Mouse (Mus musculus) left cerebral cortex, adult 18-20 months (tissue): Measurements from ENCODE around the gene Abcb1b. TPM values are rescaled to one million over a fixed set of nuclear protein-coding genes. Genes with fewer than 3 reads are reported as not detected.
A peak's percentile ranks its signal among the peaks of the same experiment; 100 is the strongest.
"Not testable (repeated sequence)": the region's sequence is repeated elsewhere in the genome, so short reads cannot be mapped to it uniquely, and the experiment has no call there.

Experiments
- DNase-seq, 2 experiments: peaks; one replicate each; pipeline ENCODE4 v3.0.0; 2021 to 2022; ENCODE audit warnings: low spot score in 2 of 2, mixed read lengths in 1 of 2
- total RNA-seq, 2 experiments: library from RNA; stranded (reverse); gene quantifications; 2 replicates each; pipeline ENCODE4 v1.2.3; 2021

The Abcb1b gene
- total RNA-seq, 2 experiments from 2014 or later: 1.6 to 2.9 TPM

DNA sequence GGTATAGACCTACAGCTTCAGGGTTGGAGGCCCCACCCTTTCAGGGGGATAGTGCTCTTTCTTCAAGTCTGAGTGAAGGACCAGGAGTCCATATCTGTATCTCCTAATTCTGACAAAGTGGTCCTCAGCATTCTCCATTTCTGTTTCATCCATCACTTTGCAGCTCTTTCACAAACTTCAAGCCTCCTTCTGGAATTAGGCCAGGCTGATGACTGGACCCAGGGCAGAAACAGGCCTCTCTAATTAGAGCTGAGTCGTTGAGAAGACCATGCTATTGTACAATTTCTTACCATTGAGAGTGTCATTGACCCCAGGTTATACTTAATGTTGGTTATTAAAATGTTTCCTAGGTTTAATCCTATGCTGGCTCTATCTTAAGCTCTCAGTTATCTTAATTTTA lies 63.9 kb downstream of the Abcb1b start:
- DNase-seq: no peak

DNA sequence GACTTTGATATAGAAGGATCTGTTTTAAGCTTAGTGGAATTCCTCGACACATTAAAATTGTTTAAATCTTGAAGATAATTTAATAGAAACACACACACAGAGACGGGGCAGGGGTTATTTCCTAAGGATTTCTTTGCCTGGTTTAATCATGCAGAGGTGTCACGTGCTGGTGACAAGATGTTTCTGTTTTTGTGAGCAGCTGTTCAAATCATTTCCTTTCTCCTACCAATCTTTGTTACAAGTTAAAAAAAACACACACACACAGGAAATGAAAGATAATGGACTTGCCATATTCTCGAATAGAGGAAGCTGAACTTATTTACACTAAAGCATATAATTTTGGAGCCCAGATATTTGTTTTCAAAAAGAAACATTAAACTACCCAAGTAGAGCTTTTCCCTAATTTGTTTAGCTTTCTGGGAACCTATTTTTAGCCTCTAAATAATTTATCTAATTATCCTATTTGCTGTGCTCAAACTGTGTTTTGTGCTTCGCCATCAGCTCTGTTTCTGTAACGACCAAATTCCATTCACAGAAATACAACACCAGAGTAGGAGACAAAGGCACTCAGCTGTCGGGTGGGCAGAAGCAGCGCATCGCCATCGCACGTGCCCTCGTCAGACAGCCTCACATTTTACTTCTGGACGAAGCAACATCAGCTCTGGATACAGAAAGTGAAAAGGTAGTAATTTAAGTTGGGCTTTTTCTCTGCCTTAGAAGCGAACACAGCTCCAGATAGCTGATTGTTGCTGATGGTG lies 65.8 kb downstream of the Abcb1b start:
- DNase-seq: no peak

DNA sequence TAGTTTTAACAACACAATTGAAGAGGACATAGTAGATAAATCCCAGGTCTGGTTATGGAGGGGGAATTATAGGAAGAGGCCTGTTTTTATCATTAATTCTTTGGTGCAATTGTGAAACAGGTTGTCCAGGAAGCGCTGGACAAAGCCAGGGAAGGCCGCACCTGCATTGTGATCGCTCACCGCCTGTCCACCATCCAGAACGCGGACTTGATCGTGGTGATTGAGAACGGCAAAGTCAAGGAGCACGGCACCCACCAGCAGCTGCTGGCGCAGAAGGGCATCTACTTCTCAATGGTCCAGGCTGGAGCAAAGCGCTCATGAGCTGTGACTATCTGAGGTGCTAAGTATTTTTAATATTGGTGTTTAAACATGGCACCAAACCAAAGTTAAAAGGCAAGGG lies 67.7 kb downstream of the Abcb1b start:
- DNase-seq: not testable (repeated sequence)

DNA sequence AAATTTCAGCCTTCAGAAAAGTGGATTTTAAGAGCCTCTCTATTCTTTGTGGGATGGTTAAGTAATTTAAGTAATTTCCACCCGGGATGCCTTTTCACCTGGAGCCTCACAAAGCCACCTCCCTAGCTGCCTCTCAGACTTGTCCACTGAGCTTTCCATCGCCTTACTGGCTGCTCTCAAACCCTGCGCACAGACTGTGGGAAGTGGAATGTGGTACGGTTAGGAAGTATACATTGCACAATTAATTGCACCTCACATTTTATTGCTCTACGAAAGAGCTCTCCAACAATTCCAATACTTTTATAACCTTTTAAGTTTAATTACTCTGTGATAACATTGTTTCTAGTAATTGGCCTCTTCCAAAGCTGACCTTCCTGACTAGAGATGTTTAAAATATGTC lies 68.4 kb downstream of the Abcb1b start:
- no peak for DNase-seq

DNA sequence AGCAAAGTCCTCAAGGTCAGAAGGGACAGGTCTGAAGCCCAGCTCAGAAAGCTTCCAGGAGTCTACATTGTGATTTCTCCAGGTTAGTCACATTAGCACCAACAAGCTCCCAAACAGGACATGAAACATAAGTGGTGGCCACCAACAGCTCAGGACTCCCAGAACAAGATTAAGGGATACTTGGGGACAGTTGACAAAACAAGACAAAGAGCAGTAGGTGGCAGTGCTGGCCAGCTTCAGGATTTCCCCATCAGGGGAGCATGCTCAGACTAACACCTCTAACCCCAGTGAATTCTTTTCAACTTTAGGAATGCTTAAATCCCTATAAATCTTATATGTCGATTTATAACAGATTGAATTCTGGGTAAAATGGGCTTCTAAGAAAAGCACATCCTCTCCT lies 70.1 kb downstream of the Abcb1b start:
- DNase-seq: peak in 1 of 2 experiments; percentile 5

DNA sequence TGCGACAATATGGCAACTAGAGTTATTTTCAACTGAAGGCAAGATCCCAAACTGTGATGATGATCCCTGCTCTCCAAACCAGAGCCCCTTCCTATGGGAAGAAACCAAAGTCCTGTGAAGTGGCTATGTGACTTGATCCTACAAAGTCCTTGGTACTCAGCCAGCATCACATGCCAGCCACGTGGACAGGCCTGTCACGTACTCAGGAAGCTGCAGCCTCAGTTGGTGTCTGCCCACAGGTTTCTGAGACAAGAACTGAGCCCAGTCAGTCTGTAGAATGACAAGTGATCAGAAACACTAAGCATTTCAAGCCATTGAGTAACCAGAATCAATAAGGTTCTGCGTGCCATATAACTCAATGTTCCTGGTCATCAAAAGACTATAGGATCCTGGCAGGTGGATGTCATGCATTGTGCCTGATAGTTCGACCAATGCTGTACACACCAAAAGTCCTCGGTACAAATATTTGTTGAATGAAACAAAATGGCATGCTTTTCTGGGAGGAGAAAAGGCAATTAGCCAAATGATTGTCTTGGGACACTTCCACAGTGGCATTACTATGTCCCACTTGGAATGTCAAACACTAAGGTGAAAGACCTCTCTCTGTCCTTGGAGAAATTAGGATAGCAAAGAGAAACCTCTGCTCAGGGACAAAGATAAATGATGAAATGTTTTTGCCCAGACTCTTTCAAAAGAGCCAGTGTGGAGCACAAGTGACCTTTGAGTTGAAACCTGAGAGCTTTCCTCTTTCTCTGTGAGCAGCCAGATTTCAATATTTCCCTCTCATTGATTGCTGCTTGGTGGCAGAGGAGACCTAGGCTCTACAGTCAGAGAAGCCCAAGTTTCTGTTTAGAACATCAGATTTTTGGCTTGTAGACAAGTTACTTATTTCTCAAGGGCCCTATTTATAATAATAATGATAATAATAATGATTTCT lies 75.3 kb downstream of the Abcb1b start:
- no peak for DNase-seq

DNA sequence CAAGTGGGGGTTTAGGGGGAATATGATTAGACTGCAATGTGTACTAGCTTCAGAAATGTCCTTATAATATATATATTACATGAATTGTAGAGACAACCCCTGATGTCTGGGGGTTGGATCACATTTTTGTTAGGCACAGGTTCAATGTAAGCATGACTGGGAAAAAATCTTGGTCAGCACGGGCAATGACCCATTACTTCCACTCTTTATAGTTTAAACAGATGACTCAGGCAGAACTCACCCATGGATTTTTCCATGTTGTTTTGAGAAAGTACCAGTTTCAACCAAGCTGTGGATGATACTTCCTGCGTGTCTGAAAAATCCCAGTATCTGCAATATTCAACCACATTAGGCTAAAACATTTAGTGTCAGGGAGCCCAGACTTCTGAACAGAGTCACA lies 79.1 kb downstream of the Abcb1b start:
- no peak for DNase-seq

DNA sequence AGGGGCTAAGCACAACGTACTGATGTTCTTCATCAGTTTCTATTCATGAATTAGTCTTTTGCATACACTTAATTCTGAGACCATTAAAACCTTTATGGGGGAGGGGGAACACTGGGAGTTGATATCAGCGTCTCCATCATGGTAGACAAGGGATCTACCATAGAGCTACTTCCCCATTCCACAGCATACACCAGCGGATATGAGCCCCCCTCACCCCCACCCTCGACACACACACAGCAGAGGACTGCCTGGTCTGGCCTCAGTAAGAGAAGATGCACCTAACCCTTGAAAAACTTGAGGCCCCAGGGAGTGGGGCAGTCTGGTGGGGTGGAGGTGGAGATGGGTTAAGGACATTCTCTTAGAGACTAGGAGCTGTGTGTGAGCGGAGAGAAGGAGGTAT lies 79.9 kb downstream of the Abcb1b start:
- no peak for DNase-seq

DNA sequence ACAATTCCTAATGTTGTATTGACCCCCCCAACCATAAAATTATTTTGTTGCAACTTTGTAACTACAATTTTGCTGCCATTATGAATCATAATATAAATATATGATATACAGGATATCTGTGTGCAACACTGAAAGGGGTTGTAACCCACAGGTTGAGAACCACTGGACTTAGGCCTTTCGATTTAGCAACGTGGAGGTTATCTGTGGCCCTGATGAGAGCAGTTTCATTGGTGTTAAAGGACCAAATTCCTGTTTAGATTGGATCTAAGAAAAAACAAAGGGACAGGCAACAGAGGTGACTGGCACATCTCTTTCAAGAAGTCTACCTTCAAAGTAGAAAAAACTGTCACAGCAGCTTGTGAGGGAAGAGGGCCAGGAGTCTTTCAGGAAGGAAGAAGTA lies 87.9 kb downstream of the Abcb1b start:
- DNase-seq: no peak

DNA sequence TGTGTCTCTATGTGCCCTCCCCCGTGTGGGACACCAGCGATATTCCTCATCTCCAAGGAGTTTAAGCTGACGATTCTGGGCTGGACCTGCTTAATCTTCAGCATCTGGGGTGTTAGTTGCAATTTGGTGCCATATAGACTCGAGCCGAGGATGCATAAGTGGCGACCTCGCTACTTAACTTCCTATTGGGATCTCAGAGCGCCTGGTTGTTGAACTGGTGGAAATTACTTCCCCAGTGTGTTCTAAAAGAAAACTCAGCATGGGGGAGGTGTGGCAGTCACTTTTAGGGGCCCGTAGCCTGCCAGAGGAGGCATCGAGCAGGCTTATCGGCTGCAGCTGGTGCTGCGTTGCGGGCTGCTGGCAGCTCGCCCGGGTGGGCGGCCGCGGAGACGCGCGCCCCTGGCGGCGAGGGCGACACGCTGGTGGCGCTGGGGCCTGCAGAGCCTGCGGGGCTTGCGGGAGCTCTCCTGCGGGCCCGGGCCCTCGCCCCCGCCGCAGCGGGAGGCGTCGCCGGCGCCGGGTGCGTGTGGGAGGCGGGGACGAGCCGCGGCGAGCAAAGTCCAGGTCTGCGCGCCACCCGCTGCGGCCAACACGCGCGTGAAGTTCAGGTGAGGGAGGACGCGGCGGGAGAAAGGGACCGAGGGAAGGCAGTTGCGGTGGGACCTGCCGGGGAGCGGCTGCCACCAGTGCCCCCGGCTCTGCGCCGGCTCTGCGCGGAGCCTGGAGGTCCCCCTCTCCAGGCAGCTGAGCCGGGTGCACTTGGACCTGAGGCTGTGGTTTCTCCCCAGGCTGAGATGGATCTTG lies 95.6 kb downstream of the Abcb1b start, which contains the start of gene Abcb4:
Abcb4 (plus strand) TSS at position 418 of the 804 bp plus-strand sequence.
- DNase-seq: peak; percentile 59 to 75

DNA sequence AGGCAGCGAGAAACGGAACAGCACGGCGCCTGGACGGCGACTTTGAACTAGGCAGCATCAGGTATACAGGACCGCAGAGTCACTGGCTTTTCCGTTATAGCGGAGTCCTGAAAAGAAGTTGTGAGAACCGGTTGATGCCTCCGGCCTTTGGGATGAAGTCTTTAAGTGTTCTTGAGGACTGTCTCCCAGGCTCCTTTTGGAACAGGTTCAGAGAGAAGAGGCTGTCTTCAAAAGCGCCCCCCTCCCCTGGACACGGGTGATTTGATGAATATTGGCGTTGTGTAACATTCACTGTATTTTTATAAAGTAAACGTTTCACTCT lies 96.1 kb downstream of the Abcb1b start:
- no peak for DNase-seq

DNA sequence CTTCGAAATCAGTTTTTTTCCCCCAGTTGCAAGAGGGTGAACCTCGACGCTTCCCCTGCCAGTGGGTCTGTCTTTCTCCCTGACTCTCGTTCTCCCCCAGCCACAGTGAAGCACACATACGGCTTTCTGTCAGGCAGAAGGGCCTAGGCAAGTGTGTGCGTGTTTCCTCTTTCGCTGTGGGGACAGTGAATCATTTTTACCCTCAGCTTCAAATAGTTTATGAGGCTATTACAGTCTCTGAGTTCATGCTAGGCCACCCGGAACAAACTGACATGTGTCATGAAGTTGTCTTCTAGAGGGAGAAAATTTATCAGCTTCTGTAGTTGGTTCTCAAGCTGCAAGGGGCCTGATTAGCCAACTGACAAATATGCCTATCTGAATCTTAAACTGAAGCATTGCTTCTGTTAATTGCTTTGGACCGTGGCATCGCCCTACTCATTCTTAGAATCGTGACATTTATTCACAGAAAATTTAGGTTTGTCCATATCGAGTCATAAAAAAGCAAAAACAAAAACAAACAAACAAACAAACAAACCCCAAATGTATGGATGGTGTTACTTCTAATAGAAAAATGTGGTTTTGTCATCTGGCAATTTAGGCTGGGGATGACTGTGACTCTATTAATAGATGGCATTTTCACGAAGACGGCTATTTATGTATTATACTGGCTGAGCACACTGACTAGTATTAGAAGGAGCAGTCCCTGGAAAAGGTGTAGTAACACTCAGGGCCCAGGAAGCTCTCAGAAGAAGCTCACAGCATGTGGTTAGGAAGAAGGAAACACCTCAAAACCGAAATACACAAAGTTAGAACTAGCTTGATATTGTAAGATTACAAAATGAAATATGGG lies 96.9 kb downstream of the Abcb1b start:
- DNase-seq: no peak

DNA sequence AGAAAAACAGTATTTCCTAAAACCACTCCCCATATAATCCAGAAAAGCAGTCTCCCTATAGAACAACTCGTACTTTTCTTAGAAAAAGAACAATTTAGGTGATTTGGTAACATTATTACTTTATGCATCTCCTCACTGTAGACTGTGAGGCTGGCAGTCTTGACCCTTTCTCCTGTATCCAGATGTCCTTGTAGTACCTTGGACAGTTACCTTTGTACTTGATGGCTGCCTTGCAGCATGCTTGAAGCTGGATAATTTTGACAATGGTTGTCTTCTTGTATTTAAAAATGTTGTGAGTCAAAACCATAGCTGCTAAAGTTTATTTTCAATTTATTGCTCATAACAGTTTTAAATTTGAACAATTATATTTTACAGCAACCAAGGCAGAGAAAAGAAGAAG lies 98.3 kb downstream of the Abcb1b start:
- no peak for DNase-seq

DNA sequence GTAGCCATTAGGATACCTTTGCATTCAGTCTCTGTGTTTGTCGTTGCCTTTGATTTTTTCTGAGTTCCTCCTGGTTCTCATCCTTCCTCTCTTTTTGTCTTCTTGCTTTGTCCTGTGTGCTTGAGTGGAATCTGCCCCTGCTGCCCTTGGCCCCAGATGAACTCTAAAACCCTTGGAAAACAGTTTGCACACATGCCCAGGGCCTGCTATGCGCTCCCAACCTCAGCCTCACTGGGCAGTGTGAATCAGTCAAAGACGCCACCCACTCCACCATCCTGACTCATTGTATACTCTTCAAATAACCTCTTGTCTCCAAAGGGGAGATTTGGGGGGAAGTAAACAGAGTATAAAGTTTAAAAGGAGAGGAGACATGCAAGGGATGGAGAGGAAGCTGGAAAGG lies 100.3 kb downstream of the Abcb1b start:
- no peak for DNase-seq

DNA sequence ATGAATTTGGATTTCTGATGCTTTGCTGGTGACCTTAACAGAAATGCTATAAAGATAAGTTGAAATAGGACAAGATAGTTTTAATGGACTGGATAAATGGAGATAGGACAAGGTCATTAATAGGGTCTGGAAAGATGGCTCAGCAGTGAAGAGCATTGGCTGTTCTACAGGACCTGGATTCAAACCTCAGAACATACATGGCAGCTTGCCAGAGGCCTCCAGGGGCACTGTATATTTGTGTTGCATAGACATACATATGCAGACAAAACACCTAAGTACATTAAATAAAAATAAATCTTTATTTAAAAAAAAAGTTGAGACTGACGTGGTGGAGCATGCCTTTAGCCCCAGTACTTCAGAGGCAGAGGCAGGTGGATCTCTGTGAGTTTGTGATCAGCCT lies 103.1 kb downstream of the Abcb1b start:
- DNase-seq: no peak

DNA sequence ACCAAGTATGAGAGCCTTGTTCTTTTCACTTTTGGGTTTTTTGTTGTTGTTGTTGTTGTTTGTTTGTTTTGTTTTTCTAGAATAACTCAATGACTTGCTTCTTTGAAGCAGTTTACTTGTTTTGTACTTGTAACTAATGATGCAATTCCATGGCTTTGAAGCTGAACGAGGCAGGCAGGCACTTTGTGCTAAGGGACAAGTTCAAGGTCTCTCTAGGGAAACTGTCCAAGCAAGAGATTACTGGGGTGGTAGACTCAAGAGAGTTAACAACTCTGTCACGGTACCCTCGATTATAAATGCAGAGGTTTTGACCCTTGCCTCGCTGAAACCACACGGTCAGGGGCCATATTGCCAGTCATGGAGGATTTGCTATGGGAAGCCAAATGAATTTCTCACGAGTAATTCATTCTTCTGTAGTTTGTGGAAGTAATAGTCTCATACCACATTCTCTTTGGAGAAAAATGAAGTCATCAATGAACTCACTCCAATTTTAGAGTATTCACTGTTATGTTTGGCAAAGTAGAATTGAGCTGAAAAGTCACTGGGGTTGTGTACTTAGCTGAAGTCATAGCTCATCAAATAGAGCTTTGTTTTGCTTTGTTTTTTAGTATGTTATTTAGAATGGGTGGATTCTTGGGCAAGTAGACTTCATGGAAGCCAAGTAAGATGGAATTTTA lies 104.3 kb downstream of the Abcb1b start:
- DNase-seq: no peak

DNA sequence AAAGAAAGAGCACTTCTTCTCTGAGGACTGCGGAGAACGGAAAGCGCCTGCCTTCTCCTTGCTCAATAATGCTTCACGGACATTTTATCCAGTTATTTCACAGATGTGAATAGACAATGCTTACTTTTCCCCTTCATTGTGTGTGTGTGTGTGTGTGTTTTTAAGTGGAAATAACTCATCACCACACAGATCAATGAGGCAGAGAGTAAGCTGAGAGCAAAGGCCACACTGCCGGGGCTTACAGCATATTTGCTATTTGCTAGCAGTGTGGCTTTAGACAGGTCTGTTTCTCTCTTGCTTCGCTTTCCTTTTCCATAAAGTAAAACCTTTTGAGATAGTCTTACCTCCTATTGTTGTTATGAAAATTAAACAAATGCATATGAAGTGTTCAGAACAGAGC lies 106.6 kb downstream of the Abcb1b start:
- DNase-seq: no peak

DNA sequence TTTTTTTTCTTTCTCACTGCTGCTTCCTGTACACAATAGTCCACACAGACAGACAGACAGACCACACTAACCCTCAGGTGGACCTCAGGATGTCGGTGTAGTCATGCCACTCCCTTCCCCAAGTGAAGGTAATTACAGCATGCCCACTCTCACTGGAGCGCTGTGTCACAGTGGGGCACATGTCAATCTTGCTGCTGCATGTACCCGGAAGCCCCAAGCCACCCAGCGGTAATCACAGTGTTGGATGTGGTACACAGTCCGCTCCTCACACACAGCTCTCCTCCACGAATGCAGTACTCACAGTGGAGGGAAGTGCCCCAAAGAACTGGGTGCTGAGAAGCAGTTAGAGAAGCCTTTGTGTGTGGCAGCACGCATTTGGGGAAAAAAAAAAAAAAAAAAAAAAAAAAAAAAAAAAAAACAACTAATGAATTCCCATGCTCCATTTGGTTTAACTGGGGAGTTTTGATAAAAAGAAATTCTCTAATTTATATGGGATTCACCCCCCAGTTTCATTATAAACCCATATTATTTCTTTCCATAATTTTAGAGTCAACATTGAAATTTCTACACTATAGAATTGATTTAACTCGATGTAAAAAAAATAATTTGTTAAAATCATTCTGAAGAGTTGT lies 113.7 kb downstream of the Abcb1b start:
- DNase-seq: no peak
